Mouse (Mus musculus) retina, postnatal 7 days (tissue): ENCODE measurements at regions not wholly inside any gene's neighbourhood (a gene's known extent, or its start where the extent isn't known, plus 50 kb on each side); places are given as distances from the start of the nearest gene placed in this dataset.

Source experiments
- DNase-seq: peaks from one replicate; pipeline ENCODE4 v3.0.0-alpha.2; 2012; ENCODE audit warnings: low read depth, low spot score

DNA sequence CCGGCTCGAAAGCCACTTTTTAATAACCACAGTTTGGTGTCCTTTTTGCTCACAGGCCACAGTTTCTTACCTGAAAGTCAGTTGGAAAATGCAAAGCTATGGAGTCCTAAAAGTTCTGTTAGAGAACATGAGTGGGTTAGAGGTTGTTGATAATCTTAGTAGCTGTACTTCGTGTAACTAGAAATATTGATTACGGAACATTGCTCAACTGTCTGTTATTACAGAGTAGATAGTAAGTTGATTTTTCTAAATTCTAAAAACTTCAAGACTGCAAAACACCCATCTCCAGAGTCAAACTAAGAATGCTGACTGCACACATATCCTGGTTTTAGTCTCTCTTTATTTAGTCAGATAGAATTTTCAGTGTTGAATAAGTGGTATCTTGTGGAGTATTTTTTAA lies 111.0 kb downstream of the Slc38a4 start:
- DNase-seq = no peak

DNA sequence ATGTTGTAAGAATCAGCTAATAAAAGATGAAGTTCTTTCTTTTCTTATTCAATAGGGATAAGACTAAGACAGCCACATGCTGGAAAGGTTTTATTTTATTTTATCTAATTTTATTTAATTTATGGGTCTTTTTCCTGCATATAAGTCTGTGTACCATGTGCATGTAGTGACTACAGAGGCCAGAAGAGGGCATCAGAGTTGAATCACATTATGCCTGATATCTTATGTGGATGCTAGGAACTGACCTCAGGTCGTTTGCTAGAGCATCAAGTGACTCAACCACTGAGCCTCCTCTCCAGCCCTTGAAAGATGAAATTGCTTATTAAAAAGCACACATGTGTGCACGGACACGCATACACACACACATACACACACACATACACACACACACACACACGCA lies 113.1 kb downstream of the Slc38a4 start:
- no peak for DNase-seq

DNA sequence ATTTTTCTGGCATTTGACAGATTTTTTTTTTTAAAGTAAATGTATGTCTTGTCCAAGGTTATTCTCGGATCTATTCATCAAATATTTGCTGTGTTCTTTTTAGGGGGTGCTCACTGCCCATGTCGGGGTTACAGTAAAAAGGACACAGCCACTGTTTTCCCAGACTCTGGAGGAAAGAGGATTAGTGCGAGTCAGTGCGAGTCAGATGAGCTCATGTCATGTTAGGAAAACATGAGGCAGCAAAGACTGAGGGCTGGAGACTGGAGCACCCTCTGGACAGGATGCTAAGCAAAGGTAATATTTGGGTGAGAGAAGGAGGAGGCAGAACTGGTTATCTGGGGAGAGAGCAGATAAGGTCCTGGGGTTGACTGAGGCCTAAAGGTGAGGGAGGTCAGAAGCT lies 117.3 kb downstream of the Slc38a4 start:
- no peak for DNase-seq

DNA sequence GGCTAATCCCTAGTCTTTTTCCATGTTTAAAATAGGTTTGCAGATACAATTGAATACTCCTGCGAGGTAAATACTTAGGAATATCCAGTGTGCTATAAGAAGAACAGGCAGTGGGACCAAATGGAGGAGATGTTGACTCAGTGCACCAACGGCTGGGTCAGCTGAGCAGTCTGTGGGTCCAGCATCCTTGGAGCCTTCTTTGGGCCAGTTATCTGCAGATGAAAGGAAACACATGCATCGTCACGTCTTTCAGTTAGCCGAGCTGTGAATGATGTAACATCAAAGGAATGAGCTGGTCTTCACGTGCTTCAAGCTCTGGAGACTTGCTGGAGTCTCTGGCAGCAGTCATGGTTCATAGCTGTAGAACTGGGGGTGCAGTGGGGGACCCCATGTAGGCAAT lies 118.1 kb downstream of the Slc38a4 start:
- DNase-seq = no peak

DNA sequence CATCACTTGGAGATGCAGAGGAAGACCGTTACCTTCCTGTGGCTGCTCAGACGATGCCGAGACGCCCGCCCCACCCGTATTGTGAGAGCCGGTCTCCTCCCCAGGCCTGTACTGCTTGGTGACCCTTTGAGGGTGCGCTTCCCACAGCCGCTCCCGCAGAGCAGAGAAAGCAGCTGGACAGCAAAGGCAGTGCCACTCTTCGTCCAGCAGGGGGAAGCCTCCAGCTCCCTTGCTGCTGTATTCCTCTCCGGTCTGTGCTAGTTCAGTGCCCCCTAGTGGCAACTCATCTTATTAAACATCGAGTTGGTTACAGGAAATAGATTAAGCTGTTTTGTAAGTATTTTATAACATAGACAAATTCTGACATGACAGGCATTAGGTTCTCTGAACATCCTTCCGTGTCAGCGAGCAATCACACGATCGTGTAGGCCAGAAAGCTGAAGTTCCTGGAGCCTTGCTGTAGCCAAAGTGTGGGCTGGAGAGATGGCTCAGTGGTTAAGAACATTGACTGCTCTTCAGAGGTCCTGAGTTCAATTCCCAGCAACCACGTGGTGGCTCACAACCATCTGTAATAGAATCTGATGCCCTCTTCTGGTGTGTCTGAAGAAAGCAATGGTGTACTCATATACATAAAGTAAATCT lies 118.9 kb downstream of the Slc38a4 start:
- peak; percentile 88 for DNase-seq

DNA sequence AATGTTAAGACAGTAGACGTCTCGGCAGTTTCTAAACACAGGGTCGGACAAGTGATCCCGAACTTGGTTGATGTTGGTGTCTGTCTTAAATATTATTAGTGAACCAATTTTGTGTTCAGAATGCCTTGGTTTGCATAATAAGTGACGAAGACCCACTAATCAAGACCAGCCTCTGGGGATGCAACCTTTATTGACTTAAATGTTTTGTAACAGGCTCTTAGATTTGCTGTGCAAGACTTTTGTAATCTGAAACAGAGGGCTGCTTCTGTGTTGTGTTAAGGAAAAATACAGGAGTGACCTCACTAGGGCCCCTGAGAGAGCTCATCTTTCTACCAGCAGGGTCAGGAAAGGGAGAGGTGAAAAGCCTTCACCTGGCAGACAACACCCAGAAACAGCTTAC lies 119.5 kb downstream of the Slc38a4 start:
- no peak for DNase-seq

DNA sequence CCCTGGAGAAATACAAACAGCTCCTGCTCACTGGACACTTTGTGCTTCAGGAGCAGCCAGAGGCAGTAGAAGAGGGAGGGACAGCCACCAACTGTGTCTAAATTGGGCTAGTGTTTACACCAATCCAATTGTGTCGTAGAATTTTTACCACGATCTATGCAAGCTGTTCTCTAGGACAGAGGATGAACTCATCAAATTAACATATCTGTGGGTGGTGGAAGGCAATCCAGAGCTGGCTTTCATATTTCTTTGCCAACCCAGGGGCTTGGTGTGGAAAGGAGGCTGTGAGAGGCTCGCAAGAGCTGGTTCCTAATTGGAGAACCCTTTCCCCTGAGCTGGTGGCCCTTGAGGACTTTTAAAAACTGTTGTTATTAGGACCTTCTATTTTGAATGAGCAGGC lies 122.3 kb downstream of the Slc38a4 start:
- no peak for DNase-seq

DNA sequence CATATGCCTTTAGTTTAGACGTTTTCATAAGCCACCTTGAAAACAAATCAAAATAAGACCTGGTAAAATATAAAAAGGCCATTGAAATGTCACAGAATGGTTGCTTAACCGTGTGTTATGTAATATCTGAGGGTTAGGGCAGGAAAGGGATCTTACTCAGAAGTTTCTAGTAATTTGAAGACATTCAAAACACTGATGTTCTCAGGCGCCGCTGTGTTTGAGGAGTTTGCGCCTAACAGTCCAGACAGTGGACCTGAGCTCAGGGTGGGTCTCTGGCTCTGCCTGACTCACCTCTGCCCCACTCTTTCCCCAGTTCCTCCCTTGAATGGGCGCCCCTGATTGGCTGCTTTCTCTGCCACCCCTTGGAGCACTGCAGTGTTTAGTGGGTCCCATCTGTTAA lies 125.2 kb downstream of the Slc38a4 start:
- no peak for DNase-seq

DNA sequence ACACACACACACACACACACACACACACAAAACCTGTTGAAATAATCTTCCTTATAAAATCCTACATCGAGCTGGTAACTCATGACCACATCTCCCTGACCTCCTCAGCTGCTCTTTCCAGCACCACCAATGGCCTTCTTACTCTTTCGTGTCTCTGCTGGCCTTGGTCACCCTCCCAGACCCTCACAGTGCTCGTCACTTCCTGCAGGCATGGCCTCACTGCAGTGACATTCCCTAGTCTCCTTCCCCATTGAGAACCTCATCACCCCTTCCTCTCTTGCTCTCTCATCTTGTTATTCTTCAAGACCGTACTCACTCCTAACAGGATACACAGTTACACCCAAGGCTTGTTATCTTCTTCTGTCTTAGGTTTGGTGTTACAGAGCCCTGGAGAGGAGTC lies 126.0 kb downstream of the Slc38a4 start:
- no peak for DNase-seq

DNA sequence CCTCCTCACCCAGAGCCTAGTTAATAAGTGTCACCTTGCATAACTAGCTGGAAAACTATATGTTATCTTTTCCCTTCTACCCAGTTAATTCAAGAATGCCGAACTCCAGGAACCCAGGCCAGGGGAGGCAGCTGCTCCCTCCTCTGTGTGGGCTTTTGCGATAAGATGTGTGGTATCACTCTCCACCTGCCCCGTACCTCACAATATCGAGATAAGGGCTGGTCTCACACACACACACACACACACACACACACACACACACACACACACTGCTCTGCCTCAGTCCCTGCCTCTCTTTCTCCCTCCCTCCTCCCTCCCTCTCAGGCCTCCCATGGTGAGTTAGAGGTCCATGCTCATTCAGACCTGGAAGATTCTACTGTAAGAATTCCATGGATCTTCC lies 127.1 kb downstream of the Slc38a4 start:
- no peak for DNase-seq

DNA sequence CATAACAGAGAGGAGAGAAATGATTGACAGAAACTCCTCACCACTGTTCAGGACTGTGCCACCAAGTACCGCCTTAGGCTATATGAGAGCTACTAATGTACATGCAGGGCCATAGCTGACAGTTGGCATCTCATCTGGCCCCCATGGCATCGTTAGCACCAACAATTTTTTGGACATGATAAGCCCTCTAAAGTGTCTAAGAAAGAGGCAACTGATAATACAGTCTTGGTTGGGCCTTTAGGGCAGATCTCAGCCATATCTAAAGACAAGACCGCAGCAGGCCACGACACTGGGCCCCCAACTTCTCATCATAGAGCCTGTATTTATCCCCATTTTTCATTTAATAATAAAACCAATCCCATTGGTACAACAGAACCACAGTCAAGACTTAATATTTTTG lies 128.1 kb downstream of the Slc38a4 start:
- DNase-seq = no peak

DNA sequence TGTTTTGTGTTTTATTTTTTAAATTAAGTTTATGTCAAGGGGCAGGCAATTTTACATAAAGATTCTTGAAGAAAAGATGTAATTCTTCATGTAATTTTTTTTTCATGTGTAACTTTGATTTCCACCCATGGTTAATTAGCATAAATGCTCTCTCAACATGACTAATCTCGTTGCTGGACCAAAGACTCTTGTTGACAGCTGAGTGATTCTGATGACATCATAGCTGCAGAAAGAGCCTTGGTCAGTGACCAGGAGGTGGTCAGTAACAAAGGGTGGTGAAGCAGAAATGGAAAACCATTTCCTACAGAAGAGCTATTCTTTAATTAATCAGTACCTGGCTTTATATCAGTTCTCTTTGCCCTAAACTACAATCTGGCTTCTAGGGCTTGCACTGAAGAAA lies 129.1 kb downstream of the Slc38a4 start:
- no peak for DNase-seq

DNA sequence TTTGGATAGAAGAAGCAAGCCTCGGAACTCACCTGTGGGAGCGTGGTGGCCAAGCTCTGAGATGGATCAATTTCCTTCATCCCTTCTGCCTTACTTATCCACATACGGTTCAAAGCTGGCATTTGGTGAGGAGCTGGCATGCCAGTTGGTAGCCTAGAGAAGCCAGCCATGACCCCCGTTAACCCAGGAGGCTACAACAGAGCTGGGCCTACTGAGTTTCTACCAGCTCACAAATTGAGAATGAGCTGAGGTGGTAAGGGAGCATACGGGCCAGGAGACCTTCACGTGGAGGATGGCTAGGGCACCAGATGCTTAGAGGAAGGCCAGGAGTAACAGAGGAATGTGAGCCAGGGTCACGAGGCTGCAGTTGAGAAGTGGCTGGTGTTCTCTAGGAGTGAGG lies 139.2 kb downstream of the Slc38a4 start:
- no peak for DNase-seq

DNA sequence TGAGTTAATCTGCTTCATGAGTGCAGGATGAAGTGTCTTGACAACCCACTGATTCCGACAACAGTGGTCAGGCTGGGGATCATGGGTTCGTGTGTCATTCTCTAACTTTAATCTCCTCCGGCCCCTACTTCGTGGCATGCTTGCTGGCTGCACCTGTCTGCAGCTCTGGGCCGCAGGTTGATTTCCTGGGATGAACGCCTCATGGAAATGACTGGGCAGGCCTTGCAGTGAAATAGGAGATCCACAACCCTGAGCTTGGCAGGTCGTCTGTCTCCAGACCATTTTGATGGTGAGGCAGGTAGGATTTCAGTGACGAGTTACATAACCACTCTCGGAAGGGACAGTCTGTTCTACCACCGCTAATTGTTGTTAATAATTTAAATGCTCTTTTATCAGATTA lies 140.2 kb downstream of the Slc38a4 start:
- no peak for DNase-seq

DNA sequence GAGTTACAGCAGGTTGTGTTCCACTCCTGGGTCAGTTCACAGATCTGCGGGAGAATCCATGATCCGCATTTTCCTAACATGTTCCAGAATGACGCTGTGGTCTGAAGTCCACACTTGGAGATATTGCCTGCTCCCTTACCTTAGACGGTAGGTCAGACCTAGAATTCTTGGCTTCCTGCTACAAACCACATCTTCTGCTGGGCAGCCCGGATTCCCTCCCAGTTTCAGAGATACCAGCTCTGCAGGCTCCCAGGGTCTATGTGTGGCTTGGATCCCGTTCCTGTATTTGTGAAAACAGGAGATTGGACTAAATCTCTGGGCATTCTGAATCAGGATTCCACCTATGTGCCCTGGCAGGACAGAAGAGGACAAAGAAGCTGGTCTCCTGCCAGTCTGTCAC lies 140.8 kb downstream of the Slc38a4 start:
- DNase-seq = no peak

DNA sequence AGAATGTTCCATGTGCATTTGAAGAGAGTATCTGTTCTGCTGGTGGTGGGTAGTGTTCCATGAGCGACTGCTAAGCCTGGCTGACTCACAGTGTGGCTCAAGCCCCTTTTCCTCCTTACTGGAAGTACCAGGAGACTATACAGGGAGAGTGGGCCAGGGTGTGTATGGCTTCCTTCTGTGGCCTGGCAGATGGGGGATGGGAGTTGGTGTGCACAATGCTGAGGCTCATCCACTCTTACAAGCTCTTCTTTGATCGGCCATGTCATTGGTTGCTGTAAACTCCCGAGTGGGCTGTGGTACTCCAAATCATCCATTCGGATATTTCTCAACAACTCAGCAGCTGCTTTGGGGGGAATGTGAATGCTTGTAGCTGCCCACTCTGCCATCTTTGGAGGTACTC lies 150.2 kb downstream of the Slc38a4 start:
- no peak for DNase-seq

DNA sequence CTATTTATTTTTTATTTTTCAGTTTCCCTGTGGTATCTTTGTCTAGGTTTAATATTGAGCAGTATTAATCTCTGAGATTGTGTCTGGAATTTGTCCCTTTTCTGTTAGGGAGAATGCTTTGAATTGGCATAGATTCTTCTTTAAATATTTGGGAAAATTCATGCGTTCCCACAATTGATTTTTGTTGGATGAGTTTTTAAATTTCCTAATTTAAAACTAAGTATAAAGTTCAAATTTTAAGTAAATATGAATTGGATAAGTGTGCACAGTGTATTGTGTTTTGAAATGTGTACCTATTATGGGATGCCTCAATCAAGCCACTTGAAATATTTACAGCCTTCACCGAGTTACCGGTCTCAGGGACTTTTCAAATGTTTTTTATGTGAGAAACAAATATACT lies 152.3 kb downstream of the Slc38a4 start:
- DNase-seq = no peak

DNA sequence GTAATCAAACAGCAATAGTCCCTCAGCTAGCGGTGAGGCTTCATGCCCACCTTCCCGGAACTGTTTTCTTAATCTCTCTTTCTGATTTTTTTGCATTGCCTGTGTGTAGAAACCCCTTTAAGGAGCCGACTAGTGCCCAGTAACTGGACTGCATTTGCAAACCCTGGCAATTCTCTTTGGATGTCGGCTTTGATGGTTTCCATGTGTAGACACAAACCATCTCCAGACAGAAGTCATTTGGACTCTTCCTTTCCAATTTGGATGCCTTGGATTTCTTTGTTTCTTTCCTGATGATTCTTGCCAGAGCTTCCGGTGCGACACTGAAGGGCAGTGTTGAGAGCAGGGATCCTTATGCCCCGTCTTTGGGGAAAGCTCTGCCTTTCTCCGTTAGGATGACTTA lies 153.0 kb downstream of the Slc38a4 start:
- DNase-seq = no peak

DNA sequence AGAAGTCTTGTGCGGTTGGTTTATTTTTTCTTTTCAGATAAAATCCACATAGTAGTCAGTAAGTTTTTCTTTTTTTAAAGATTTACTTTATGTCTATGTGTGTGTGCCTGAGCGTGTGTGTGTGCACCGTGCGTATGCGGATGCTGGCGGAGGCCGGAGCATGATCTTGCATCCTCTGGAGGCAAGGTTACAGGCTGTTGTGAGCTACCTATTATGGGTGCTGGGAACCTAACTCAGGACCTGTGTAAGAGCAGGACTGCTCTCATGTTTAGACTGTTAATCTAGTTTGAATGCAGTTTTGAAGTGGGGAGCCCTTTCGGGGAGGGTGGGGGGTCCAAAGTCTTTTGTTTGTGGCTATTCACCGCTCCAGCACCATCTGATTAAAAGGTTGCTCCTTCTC lies 154.1 kb downstream of the Slc38a4 start:
- DNase-seq = no peak

DNA sequence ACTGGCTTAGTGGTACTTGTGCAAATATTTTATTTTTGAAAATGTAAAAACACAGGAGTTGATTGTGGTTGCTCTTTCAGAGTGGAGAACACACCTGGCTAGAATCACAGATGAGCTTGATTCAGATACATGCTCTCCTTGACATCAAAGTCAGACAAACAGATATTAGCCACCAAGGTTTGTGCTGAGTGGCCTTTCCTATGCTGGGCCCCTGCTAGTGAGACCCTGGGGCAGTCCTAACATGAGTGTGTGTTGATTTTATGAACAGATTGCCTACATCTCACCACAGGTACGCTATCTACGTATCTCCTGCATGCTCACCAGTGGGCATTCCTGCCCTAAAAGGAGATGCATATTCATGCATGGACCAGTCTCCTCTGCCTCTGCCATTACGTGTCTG lies 157.5 kb downstream of the Slc38a4 start:
- no peak for DNase-seq

DNA sequence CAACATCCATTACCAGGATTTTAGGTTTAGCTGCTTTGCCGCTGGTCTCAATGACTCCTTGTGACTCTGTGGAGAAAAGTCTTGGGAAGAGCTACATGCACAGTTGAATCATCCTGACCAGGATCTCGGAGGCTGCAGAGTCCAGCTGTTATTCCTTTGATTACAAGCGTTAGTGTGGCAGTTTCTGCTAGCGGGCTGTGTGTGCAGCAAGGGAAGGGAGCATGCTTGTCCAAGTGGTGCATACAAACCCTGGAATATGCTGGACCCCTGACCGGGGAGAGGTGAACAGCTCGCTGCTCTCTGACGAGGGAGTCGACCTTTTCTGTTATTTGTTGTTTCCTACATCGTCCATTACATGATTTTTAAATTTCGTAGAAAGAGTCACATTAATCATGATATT lies 170.9 kb downstream of the Slc38a4 start:
- DNase-seq = no peak

DNA sequence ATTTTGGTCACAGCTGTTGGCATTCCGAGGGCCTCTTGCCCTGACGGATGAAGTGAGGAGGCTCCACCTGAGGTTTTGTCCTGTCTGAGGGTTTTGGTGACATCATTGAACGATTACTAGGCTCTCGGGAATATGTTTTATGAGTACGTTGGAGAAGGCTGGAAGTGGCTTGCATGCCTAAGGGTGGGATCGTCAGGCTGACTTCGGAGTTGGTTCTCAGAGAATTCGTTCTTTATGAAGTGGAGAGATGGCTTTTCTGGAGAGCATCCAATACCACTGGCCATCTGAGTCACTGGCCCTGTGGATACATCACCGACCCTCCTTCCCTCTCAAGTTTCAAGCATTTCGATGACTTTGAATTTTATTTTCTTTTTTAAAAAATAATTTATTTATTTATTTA lies 172.0 kb downstream of the Slc38a4 start:
- no peak for DNase-seq

DNA sequence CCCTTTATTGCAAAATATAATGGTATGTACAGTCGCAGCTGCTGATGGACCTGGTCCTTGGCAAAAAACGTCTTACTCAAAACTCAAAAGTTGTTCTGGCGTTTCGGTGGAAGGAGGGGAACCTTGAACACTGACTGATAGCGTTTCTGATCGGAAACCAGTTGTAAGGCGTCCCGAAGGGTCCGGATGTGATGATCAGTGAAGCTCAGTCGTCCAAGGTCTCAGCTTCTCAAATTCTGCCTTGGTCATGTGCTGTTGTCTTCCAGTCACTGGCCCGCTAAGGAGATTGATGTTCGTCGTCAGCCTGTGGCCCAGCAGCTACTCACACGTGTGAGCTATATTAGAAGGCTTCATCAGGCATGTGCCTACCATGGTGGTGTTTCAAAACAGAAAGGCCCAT lies 173.5 kb downstream of the Slc38a4 start:
- DNase-seq = no peak

DNA sequence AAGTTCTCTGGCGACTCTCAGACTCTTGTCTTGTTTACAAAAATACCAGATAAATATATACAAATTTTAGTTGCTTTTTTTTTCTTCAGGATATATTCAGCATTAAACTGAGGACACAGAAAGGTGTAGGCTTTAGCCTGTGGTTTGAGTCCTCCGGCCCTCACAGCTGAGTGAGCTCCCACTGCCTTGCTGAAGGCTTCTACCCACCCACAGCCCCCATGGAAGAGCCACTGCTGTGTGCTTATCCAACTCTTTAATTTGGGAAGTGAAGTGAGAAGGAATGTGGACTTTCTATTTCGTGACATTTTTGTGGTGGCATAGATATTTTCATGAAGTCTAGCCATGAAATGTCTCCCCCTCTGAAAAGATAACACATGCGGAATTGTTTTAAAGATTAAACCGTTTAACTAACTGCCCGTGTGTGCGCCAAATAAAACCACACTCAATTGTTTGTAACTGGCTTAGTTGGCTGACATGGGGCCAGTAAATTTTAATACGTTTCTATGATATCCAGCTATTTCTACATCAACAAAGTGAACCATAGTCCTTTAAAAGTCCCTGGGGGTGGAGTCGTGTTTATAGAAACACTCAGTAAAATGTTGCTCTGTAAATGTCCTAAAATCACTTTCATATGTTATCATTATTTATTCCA lies 174.1 kb downstream of the Slc38a4 start:
- no peak for DNase-seq
